Mouse (Mus musculus) thymus, postnatal 14 days (tissue): ENCODE data around the gene Ncor2.

Experiments used
- DNase-seq: peaks from one replicate; pipeline ENCODE4 v3.0.0; 2021

Gene Ncor2

GRCm38 (mm10) chr5:125179007-125179734 is at the start of gene Ncor2:
Gene Ncor2 (minus strand): TSS chr5:125179219.
- DNase-seq, result peak; percentile 89

GRCm38 (mm10) chr5:125227699-125228098 is 48.7 kb upstream of the Ncor2 start:
- DNase-seq, result no peak

GRCm38 (mm10) chr5:125226229-125226634 is 47.2 kb upstream of the Ncor2 start:
- no peak for DNase-seq

GRCm38 (mm10) chr5:125224925-125225324 is 45.9 kb upstream of the Ncor2 start:
- DNase-seq, result no peak

- DNase-seq, result no peak
These were observed 44.9 kb upstream of the Ncor2 start for GRCm38 (mm10) chr5:125223961-125224360.

- DNase-seq, result no peak
These were observed 43.7 kb upstream of the Ncor2 start for GRCm38 (mm10) chr5:125222706-125223105.

GRCm38 (mm10) chr5:125221868-125222267 is 42.8 kb upstream of the Ncor2 start:
- no peak for DNase-seq

GRCm38 (mm10) chr5:125217426-125218170 is 38.6 kb upstream of the Ncor2 start:
- no peak for DNase-seq

GRCm38 (mm10) chr5:125215930-125216459 is 37.0 kb upstream of the Ncor2 start:
- peak; percentile 93 for DNase-seq

- DNase-seq, result no peak
These were observed 36.4 kb upstream of the Ncor2 start for GRCm38 (mm10) chr5:125215346-125215929.

GRCm38 (mm10) chr5:125214064-125214463 is 35.0 kb upstream of the Ncor2 start:
- DNase-seq, result no peak

- peak; percentile 31 for DNase-seq
These were observed 25.9 kb upstream of the Ncor2 start for GRCm38 (mm10) chr5:125204910-125205309.

GRCm38 (mm10) chr5:125204199-125204815 is 25.3 kb upstream of the Ncor2 start:
- DNase-seq, result no peak

- DNase-seq, result no peak
These were observed 24.7 kb upstream of the Ncor2 start for GRCm38 (mm10) chr5:125203759-125204158.

- DNase-seq, result no peak
These were observed 24.1 kb upstream of the Ncor2 start for GRCm38 (mm10) chr5:125203099-125203498.

GRCm38 (mm10) chr5:125202100-125202499 is 23.1 kb upstream of the Ncor2 start:
- DNase-seq, result no peak

GRCm38 (mm10) chr5:125199086-125199485 is 20.1 kb upstream of the Ncor2 start:
- no peak for DNase-seq

GRCm38 (mm10) chr5:125197325-125197724 is 18.3 kb upstream of the Ncor2 start:
- DNase-seq, result peak; percentile 34

- no peak for DNase-seq
These were observed 17.0 kb upstream of the Ncor2 start for GRCm38 (mm10) chr5:125196054-125196453.

- DNase-seq, result no peak
These were observed 16.1 kb upstream of the Ncor2 start for GRCm38 (mm10) chr5:125195142-125195541.

GRCm38 (mm10) chr5:125193478-125194439 is 14.7 kb upstream of the Ncor2 start:
- DNase-seq, result no peak

- no peak for DNase-seq
These were observed 12.6 kb upstream of the Ncor2 start for GRCm38 (mm10) chr5:125191608-125192007.
